Mouse (Mus musculus) spleen, adult 2 months (tissue): ENCODE results near the gene Cds1.

Experiments
- CTCF ChIP-seq: fragments of 200-500 bp; IDR thresholded peaks from 2 replicates; pipeline ENCODE4 v1.5.1; 2011; ENCODE audit warnings: mild to moderate bottlenecking, inconsistent platforms; ENCODE audit not compliant: insufficient read depth, insufficient read length, insufficient replicate concordance; ENCODE audit errors: extremely low read depth
- POLR2A ChIP-seq: fragments of 200-500 bp; IDR thresholded peaks from 2 replicates; pipeline ENCODE4 v1.6.1; 2011; ENCODE audit warnings: low read depth, low read length, inconsistent platforms

GRCm38 (mm10) chr5:101866722-101867121, 101.8 kb downstream of the Cds1 start:
- TF ChIP-seq CTCF (no peak), POLR2A (no peak)
